Mouse (Mus musculus): ENCODE data around the gene Snhg11.
"Not testable (repeated sequence)": the region's sequence is repeated elsewhere in the genome, so short reads cannot be mapped to it uniquely, and the experiment has no call there.

Snhg11 gene

GRCm38 (mm10) chr2:158369474-158370172 lies 5.8 kb upstream of the Snhg11 start:
- DNase-seq (ENCODE audit: inconsistent age in 2 of 2, low spot score in 1 of 2), result no peak

- peak; percentile 55 to 63 for DNase-seq (ENCODE audit: inconsistent age in 2 of 2, low spot score in 1 of 2)
These were observed 5.3 kb upstream of the Snhg11 start for GRCm38 (mm10) chr2:158370173-158370550.

GRCm38 (mm10) chr2:158373061-158373460 lies 2.4 kb upstream of the Snhg11 start:
- no peak for DNase-seq (ENCODE audit: inconsistent age in 2 of 2, low spot score in 1 of 2)

GRCm38 (mm10) chr2:158373516-158373915 lies 1.9 kb upstream of the Snhg11 start:
- DNase-seq (ENCODE audit: inconsistent age in 2 of 2, low spot score in 1 of 2), result no peak

- no peak for DNase-seq (ENCODE audit: inconsistent age in 2 of 2, low spot score in 1 of 2)
These were observed 767 bp downstream of the Snhg11 start for GRCm38 (mm10) chr2:158376123-158376687.

GRCm38 (mm10) chr2:158376798-158377197 lies 1.4 kb downstream of the Snhg11 start:
- no peak for DNase-seq (ENCODE audit: inconsistent age in 2 of 2, low spot score in 1 of 2)

GRCm38 (mm10) chr2:158377811-158378210 lies 2.4 kb downstream of the Snhg11 start:
- DNase-seq (ENCODE audit: inconsistent age in 2 of 2, low spot score in 1 of 2), result no peak

GRCm38 (mm10) chr2:158379354-158380078 lies 4.1 kb downstream of the Snhg11 start:
- peak; percentile 55 to 83 for DNase-seq (ENCODE audit: inconsistent age in 2 of 2, low spot score in 1 of 2)

GRCm38 (mm10) chr2:158386072-158386471 lies 10.6 kb downstream of the Snhg11 start:
- no peak for DNase-seq (ENCODE audit: inconsistent age in 2 of 2, low spot score in 1 of 2)

- DNase-seq (ENCODE audit: inconsistent age in 2 of 2, low spot score in 1 of 2), result peak in 1 of 2 experiments; percentile 54
These were observed 14.0 kb downstream of the Snhg11 start for GRCm38 (mm10) chr2:158389421-158389820.

GRCm38 (mm10) chr2:158396369-158396768 lies 20.9 kb downstream of the Snhg11 start:
- no peak for DNase-seq (ENCODE audit: inconsistent age in 2 of 2, low spot score in 1 of 2)

GRCm38 (mm10) chr2:158397140-158397539 lies 21.7 kb downstream of the Snhg11 start:
- not testable (repeated sequence) for DNase-seq (ENCODE audit: inconsistent age in 2 of 2, low spot score in 1 of 2)

- DNase-seq (ENCODE audit: inconsistent age in 2 of 2, low spot score in 1 of 2), result no peak
These were observed 27.5 kb downstream of the Snhg11 start for GRCm38 (mm10) chr2:158402915-158403314.

- DNase-seq (ENCODE audit: inconsistent age in 2 of 2, low spot score in 1 of 2), result no peak
These were observed 33.7 kb downstream of the Snhg11 start for GRCm38 (mm10) chr2:158408997-158409594.

GRCm38 (mm10) chr2:158409595-158410021 lies 34.2 kb downstream of the Snhg11 start, which contains the start of gene Ralgapb:
TSS of gene Ralgapb (plus strand) at chr2:158409848.
- DNase-seq (ENCODE audit: inconsistent age in 2 of 2, low spot score in 1 of 2), result peak; percentile 99 to 100

- peak; percentile 65 to 83 for DNase-seq (ENCODE audit: inconsistent age in 2 of 2, low spot score in 1 of 2)
These were observed 34.9 kb downstream of the Snhg11 start for GRCm38 (mm10) chr2:158410022-158411014.

GRCm38 (mm10) chr2:158413240-158413639 lies 37.8 kb downstream of the Snhg11 start:
- peak in 1 of 2 experiments; percentile 53 for DNase-seq (ENCODE audit: inconsistent age in 2 of 2, low spot score in 1 of 2)

- peak in 1 of 2 experiments; percentile 38 for DNase-seq (ENCODE audit: inconsistent age in 2 of 2, low spot score in 1 of 2)
These were observed 40.4 kb downstream of the Snhg11 start for GRCm38 (mm10) chr2:158415826-158416225.

GRCm38 (mm10) chr2:158418663-158419062 lies 43.2 kb downstream of the Snhg11 start:
- DNase-seq (ENCODE audit: inconsistent age in 2 of 2, low spot score in 1 of 2), result no peak
